Mouse (Mus musculus): ENCODE data around the gene Tmem140. TPM values are rescaled to one million over a fixed set of nuclear protein-coding genes. Genes with fewer than 3 reads are reported as not detected.

The Tmem140 gene
- polyA plus RNA-seq (2012; rRNA removed): 1.4 and 1.8 TPM in 2 replicates

DNA sequence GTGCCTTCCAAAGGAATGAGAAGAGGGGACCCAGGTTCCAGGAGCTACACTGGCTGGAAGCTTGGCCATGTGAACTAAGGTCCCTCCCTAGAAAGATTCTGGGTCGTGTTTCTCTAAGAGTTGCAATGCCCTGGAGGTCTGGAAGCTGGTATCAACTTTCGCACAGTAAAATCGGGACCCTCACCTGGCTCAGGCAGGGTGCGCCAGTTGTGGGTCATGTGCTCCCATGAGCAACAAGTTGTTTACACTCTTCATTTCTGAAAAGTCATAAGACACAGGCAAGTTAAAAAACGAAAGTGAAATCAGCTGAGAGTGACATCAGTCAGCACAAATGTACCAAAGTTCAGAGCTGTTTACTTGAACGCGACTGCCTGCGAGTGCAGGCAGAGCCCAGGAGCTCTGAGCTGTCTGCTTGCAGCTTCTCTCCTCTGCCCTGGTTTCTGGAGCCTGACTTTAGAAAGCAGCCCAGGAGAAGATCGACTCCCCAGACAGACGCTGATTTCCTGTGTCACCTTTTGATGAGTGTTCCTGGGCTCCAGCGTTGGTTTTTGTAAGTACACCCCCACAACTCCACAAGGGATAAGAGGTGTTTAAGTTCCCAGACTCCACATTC is at the start of gene Tmem140:
TSS of gene Tmem140 (plus strand) at position 356 of the 613 bp plus-strand sequence.
- Histone ChIP-seq H3K27me3 (ENCODE audit: control insufficient read depth, insufficient read depth, low read length) (no peaks in the 10 kb centered on the region), H3K4me3 (replicated peaks; ENCODE audit: insufficient read depth, low read depth, low read length) (no peak within 1 kb of the TSS), H3K4me1 (ENCODE audit: control insufficient read depth, insufficient read depth, low read length) (no peaks in the 10 kb centered on the region), H3K27ac (ENCODE audit: insufficient read depth, low read length) (no peak within 1 kb of the TSS)
- DNase-seq: no peak
- 66% methylated on average over 11 of the region's 11 CpGs for WGBS
- TF ChIP-seq CTCF (IDR thresholded peaks at IDR 0.05; ENCODE audit: borderline replicate concordance, insufficient read depth, low read depth, low read length) (no peak), POLR2A (IDR thresholded peaks at IDR 0.05; ENCODE audit: borderline replicate concordance, insufficient read depth, low read length) (no peak)

DNA sequence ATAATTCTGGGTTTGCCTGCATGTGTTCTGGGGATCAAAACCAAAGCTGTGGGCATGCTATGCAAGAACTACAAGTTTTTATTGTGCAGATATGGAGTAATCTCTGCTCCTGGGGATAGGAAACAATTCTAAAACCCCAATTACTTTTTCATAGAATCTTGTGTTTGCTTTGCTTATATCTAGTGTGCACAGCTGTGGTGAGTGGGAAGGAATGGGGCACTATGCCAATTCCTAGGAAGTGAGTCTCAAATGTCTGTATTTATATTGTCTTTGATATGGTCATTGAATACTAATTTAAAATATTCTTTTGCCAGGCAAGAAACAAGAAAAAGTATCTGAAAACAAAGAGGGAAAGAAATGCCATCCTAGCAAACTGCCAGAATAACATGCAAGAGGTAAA is 38.5 kb upstream of the Tmem140 start:
- no peak overlapping the region for H3K4me3 ChIP-seq (replicated peaks; ENCODE audit: insufficient read depth, low read depth, low read length)
- H3K27me3 ChIP-seq (ENCODE audit: control insufficient read depth, insufficient read depth, low read length): no peaks in the 10 kb centered on the region
- no peaks in the 10 kb centered on the region for H3K4me1 ChIP-seq (ENCODE audit: control insufficient read depth, insufficient read depth, low read length)
- no peak overlapping the region for H3K27ac ChIP-seq (ENCODE audit: insufficient read depth, low read length)
- no peak for TF ChIP-seq CTCF (IDR thresholded peaks at IDR 0.05; ENCODE audit: borderline replicate concordance, insufficient read depth, low read depth, low read length)
- TF ChIP-seq POLR2A (IDR thresholded peaks at IDR 0.05; ENCODE audit: borderline replicate concordance, insufficient read depth, low read length): no peak
- no peak for DNase-seq

DNA sequence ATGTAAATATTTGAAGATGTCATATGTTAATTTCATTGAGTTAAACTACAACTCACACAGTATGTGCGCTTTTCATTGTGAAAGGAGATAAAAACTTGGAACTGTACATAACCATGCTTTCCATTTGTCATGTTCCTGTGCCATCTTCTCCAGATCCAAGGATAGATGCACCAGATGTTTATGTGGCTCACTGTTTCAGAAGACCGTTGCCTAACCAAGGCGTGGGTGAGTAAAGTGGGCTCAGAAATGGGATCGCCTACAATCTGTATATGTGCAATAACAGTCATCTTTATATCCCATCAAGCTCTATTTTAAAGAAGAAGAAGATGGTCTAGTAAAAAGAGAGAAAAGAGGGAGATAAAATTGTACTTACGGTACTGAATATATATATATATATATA is 30.6 kb upstream of the Tmem140 start:
- 96% methylated on average over 5 of the region's 5 CpGs for WGBS
- DNase-seq: no peak
- Histone ChIP-seq H3K27me3 (ENCODE audit: control insufficient read depth, insufficient read depth, low read length) (no peaks in the 10 kb centered on the region), H3K4me1 (ENCODE audit: control insufficient read depth, insufficient read depth, low read length) (no peaks in the 10 kb centered on the region), H3K27ac (ENCODE audit: insufficient read depth, low read length) (no peak overlapping the region), H3K4me3 (replicated peaks; ENCODE audit: insufficient read depth, low read depth, low read length) (no peak overlapping the region)
- no peak for TF ChIP-seq POLR2A (IDR thresholded peaks at IDR 0.05; ENCODE audit: borderline replicate concordance, insufficient read depth, low read length)
- no peak for TF ChIP-seq CTCF (IDR thresholded peaks at IDR 0.05; ENCODE audit: borderline replicate concordance, insufficient read depth, low read depth, low read length)

DNA sequence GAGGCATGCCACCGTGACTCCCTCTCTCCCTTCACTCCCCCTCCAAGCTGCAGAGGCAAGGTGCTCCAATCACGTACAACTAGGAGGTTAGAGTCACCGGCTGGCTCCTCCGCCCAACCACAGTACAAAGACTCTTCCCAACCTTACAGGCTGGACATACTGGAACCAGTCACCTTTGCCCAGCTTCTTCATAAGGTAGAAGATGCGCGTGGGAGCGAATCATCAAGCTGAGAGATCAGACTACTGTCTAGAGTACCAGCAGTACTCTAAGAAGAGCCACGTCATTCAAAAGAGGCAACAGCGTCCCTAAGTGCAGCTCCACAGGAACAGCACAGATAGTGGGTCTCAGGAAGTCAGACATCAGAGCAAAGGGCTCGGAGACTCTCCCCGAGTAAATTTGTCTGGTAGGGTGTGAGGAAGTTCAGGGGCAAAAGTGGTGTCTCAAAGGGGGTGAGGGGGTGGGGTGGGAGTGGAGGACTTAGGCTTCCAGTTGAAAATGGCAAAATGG is 1.3 kb upstream of the Tmem140 start:
- H3K27ac ChIP-seq (ENCODE audit: insufficient read depth, low read length): no peak overlapping the region
- WGBS: 90% methylated on average over 11 of the region's 11 CpGs
- no peaks in the 10 kb centered on the region for H3K27me3 ChIP-seq (ENCODE audit: control insufficient read depth, insufficient read depth, low read length)
- no peak for TF ChIP-seq CTCF (IDR thresholded peaks at IDR 0.05; ENCODE audit: borderline replicate concordance, insufficient read depth, low read depth, low read length)
- no peak for TF ChIP-seq POLR2A (IDR thresholded peaks at IDR 0.05; ENCODE audit: borderline replicate concordance, insufficient read depth, low read length)
- DNase-seq: no peak
- H3K4me3 ChIP-seq (replicated peaks; ENCODE audit: insufficient read depth, low read depth, low read length): no peak overlapping the region
- H3K4me1 ChIP-seq (ENCODE audit: control insufficient read depth, insufficient read depth, low read length): no peaks in the 10 kb centered on the region

DNA sequence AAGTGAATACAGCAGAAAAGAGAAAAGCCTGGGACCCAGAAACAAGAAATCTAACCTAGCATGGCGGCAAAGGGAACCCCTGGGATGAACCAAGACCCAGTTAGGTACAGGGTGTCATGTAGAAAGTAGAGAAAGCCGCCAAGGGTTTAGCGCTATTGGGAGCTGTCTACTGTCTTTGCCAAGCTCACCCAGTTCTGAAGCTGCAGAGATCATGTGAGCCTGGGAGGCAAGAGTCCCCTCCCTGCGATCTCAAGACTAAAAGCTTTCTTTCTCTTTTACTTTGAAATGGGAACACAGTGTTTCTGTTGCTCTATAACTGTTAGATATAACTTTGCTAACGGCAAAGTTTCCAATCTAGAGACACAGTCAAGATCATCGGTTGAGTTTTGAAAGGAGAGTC is 565 bp upstream of the Tmem140 start:
- Histone ChIP-seq H3K27ac (ENCODE audit: insufficient read depth, low read length) (no peak overlapping the region), H3K4me1 (ENCODE audit: control insufficient read depth, insufficient read depth, low read length) (no peaks in the 10 kb centered on the region), H3K27me3 (ENCODE audit: control insufficient read depth, insufficient read depth, low read length) (no peaks in the 10 kb centered on the region), H3K4me3 (replicated peaks; ENCODE audit: insufficient read depth, low read depth, low read length) (no peak overlapping the region)
- DNase-seq: no peak
- TF ChIP-seq POLR2A (IDR thresholded peaks at IDR 0.05; ENCODE audit: borderline replicate concordance, insufficient read depth, low read length): no peak
- WGBS: 91% methylated on average over 6 of the region's 6 CpGs

DNA sequence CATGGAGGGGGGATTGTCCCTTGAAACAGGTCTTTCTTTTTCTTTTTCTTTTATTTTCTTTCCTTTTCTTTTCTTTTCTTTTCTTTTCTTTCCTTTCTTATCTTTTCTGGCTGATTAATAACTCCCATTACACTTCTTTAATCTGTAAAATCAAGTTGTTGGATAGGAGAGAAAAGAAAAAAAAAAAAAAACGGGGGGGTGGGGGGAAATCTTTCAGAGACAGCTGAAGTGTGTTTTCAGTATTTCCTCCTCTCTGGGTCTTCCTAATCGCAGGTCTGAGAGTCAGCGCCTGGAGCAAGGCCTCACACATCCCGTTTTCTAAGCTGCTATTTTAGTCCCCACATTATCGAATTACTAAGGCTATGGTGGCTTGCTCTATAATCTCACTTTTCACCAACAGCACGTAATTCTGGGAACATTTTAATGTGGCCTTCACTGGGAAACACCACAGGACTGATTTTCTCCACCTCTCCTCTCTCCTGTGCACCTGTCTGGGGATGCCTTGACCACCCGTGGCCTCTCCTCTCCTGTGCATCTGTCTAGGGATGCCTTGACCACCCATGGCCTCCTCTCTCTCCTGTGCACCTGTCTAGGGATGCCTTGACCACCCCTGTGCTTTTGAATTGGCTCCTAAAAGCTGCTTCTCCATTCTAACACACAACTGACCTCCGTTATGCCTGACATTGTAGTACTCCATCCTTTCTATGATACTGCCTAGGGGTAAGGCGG is 1.0 kb downstream of the Tmem140 start:
- no peak overlapping the region for H3K27ac ChIP-seq (ENCODE audit: insufficient read depth, low read length)

DNA sequence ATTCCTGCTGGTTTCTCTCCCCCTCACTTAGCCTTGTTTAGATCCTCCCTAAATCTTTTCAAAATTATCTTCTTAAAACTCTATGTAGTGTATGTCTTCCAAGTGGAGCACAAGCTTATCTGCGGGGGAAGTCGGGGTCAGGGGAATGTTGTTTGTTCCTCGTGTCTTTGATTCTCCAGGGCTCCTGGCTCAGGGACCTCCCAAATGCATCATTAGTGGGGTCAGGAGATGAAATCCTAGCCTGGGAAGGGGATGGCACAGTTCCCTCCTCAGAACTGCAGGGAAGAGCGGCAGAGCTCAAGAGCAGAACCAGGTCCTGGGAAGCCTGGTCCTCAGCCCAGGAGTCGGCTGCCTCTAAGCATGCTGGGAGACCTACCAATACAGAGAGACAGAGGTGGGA is 2.3 kb downstream of the Tmem140 start:
- Histone ChIP-seq H3K27me3 (ENCODE audit: control insufficient read depth, insufficient read depth, low read length) (no peaks in the 10 kb centered on the region), H3K4me3 (replicated peaks; ENCODE audit: insufficient read depth, low read depth, low read length) (no peak overlapping the region), H3K4me1 (ENCODE audit: control insufficient read depth, insufficient read depth, low read length) (no peaks in the 10 kb centered on the region), H3K27ac (ENCODE audit: insufficient read depth, low read length) (no peak overlapping the region)
- TF ChIP-seq POLR2A (IDR thresholded peaks at IDR 0.05; ENCODE audit: borderline replicate concordance, insufficient read depth, low read length) (no peak), CTCF (IDR thresholded peaks at IDR 0.05; ENCODE audit: borderline replicate concordance, insufficient read depth, low read depth, low read length) (no peak)
- WGBS: 79% methylated on average over 5 of the region's 5 CpGs
- DNase-seq: no peak

More for the DNA sequence above, 1.0 kb downstream of the Tmem140 start:
- no peak overlapping the region for H3K4me3 ChIP-seq (replicated peaks; ENCODE audit: insufficient read depth, low read depth, low read length)
- WGBS: 74% methylated on average over 9 of the region's 9 CpGs
- TF ChIP-seq CTCF (IDR thresholded peaks at IDR 0.05; ENCODE audit: borderline replicate concordance, insufficient read depth, low read depth, low read length) (no peak), POLR2A (IDR thresholded peaks at IDR 0.05; ENCODE audit: borderline replicate concordance, insufficient read depth, low read length) (no peak)
- H3K4me1 ChIP-seq (ENCODE audit: control insufficient read depth, insufficient read depth, low read length): no peaks in the 10 kb centered on the region
- no peak for DNase-seq
- H3K27me3 ChIP-seq (ENCODE audit: control insufficient read depth, insufficient read depth, low read length): no peaks in the 10 kb centered on the region
